Mouse (Mus musculus): ENCODE data around the gene Cdhr3.

Cdhr3 gene

GRCm38 (mm10) chr12:33040811-33041210, 51.9 kb downstream of the Cdhr3 start:
- no peak for TF ChIP-seq NANOG (IDR thresholded peaks at IDR 0.05; ENCODE audit: borderline replicate concordance, low read length)
- TF ChIP-seq CTCF (conservative IDR thresholded peaks at IDR 0.05; ENCODE audit: low read length): no peak
- no peak for TF ChIP-seq POU5F1 (IDR thresholded peaks at IDR 0.05; ENCODE audit: borderline replicate concordance, low read length)
- H3K9me3 ChIP-seq (ENCODE audit: low read length): no peaks in the 10 kb centered on the region
- H3K36me3 ChIP-seq (ENCODE audit: insufficient read depth, low read length): no peaks in the 10 kb centered on the region
- peaks cover 13% of the 10 kb centered on the region for H3K27me3 ChIP-seq (ENCODE audit: insufficient read depth, low read length)
- no peak overlapping the region for H3K4me3 ChIP-seq (replicated peaks; ENCODE audit: low read length)
- peaks cover 6% of the 10 kb centered on the region for H3K4me1 ChIP-seq (replicated peaks; ENCODE audit: low read depth, low read length)

GRCm38 (mm10) chr12:33038676-33039075, 54.0 kb downstream of the Cdhr3 start:
- Histone ChIP-seq H3K4me3 (replicated peaks; ENCODE audit: low read length) (no peak overlapping the region), H3K9me3 (ENCODE audit: low read length) (no peaks in the 10 kb centered on the region), H3K27me3 (ENCODE audit: insufficient read depth, low read length) (peaks cover 24% of the 10 kb centered on the region), H3K4me1 (replicated peaks; ENCODE audit: low read depth, low read length) (peaks cover 20% of the 10 kb centered on the region), H3K36me3 (ENCODE audit: insufficient read depth, low read length) (no peaks in the 10 kb centered on the region)
- TF ChIP-seq POU5F1 (IDR thresholded peaks at IDR 0.05; ENCODE audit: borderline replicate concordance, low read length) (no peak), CTCF (conservative IDR thresholded peaks at IDR 0.05; ENCODE audit: low read length) (no peak), NANOG (IDR thresholded peaks at IDR 0.05; ENCODE audit: borderline replicate concordance, low read length) (no peak)

GRCm38 (mm10) chr12:33035719-33036521, 56.8 kb downstream of the Cdhr3 start:
- Histone ChIP-seq H3K36me3 (ENCODE audit: insufficient read depth, low read length) (no peaks in the 10 kb centered on the region), H3K27me3 (ENCODE audit: insufficient read depth, low read length) (peaks cover 46% of the 10 kb centered on the region), H3K4me1 (replicated peaks; ENCODE audit: low read depth, low read length) (peaks cover 20% of the 10 kb centered on the region), H3K9me3 (ENCODE audit: low read length) (no peaks in the 10 kb centered on the region), H3K4me3 (replicated peaks; ENCODE audit: low read length) (peak overlapping the region; percentile 23; the same call in 1 of the 2 replicates)
- TF ChIP-seq POU5F1 (IDR thresholded peaks at IDR 0.05; ENCODE audit: borderline replicate concordance, low read length): no peak
- no peak for TF ChIP-seq NANOG (IDR thresholded peaks at IDR 0.05; ENCODE audit: borderline replicate concordance, low read length)
- TF ChIP-seq CTCF (conservative IDR thresholded peaks at IDR 0.05; ENCODE audit: low read length): no peak

GRCm38 (mm10) chr12:33035089-33035718, 57.5 kb downstream of the Cdhr3 start:
- Histone ChIP-seq H3K36me3 (ENCODE audit: insufficient read depth, low read length) (no peaks in the 10 kb centered on the region), H3K27me3 (ENCODE audit: insufficient read depth, low read length) (peaks cover 52% of the 10 kb centered on the region), H3K4me1 (replicated peaks; ENCODE audit: low read depth, low read length) (peaks cover 20% of the 10 kb centered on the region), H3K4me3 (replicated peaks; ENCODE audit: low read length) (peak overlapping the region; percentile 23; the same call in 1 of the 2 replicates), H3K9me3 (ENCODE audit: low read length) (no peaks in the 10 kb centered on the region)
- TF ChIP-seq POU5F1 (IDR thresholded peaks at IDR 0.05; ENCODE audit: borderline replicate concordance, low read length): no peak
- TF ChIP-seq CTCF (conservative IDR thresholded peaks at IDR 0.05; ENCODE audit: low read length): no peak
- no peak for TF ChIP-seq NANOG (IDR thresholded peaks at IDR 0.05; ENCODE audit: borderline replicate concordance, low read length)

- Histone ChIP-seq H3K36me3 (ENCODE audit: insufficient read depth, low read length) (no peaks in the 10 kb centered on the region), H3K4me3 (replicated peaks; ENCODE audit: low read length) (no peak overlapping the region), H3K27me3 (ENCODE audit: insufficient read depth, low read length) (peaks cover 59% of the 10 kb centered on the region), H3K4me1 (replicated peaks; ENCODE audit: low read depth, low read length) (peaks cover 20% of the 10 kb centered on the region), H3K9me3 (ENCODE audit: low read length) (no peaks in the 10 kb centered on the region)
- no peak for TF ChIP-seq CTCF (conservative IDR thresholded peaks at IDR 0.05; ENCODE audit: low read length)
- TF ChIP-seq NANOG (IDR thresholded peaks at IDR 0.05; ENCODE audit: borderline replicate concordance, low read length): no peak
- TF ChIP-seq POU5F1 (IDR thresholded peaks at IDR 0.05; ENCODE audit: borderline replicate concordance, low read length): no peak
These were observed 58.2 kb downstream of the Cdhr3 start for GRCm38 (mm10) chr12:33034343-33035088.

GRCm38 (mm10) chr12:33033221-33033620, 59.5 kb downstream of the Cdhr3 start:
- TF ChIP-seq NANOG (IDR thresholded peaks at IDR 0.05; ENCODE audit: borderline replicate concordance, low read length): no peak
- no peak for TF ChIP-seq POU5F1 (IDR thresholded peaks at IDR 0.05; ENCODE audit: borderline replicate concordance, low read length)
- TF ChIP-seq CTCF (conservative IDR thresholded peaks at IDR 0.05; ENCODE audit: low read length): no peak
- Histone ChIP-seq H3K4me1 (replicated peaks; ENCODE audit: low read depth, low read length) (peaks cover 31% of the 10 kb centered on the region), H3K4me3 (replicated peaks; ENCODE audit: low read length) (no peak overlapping the region), H3K9me3 (ENCODE audit: low read length) (no peaks in the 10 kb centered on the region), H3K27me3 (ENCODE audit: insufficient read depth, low read length) (peaks cover 67% of the 10 kb centered on the region), H3K36me3 (ENCODE audit: insufficient read depth, low read length) (no peaks in the 10 kb centered on the region)

GRCm38 (mm10) chr12:33030589-33030988, 62.1 kb downstream of the Cdhr3 start:
- TF ChIP-seq NANOG (IDR thresholded peaks at IDR 0.05; ENCODE audit: borderline replicate concordance, low read length) (no peak), POU5F1 (IDR thresholded peaks at IDR 0.05; ENCODE audit: borderline replicate concordance, low read length) (no peak), CTCF (conservative IDR thresholded peaks at IDR 0.05; ENCODE audit: low read length) (no peak)

GRCm38 (mm10) chr12:33030066-33030465, 62.6 kb downstream of the Cdhr3 start:
- no peaks in the 10 kb centered on the region for H3K9me3 ChIP-seq (ENCODE audit: low read length)
- H3K4me1 ChIP-seq (replicated peaks; ENCODE audit: low read depth, low read length): peaks cover 27% of the 10 kb centered on the region
- no peak for TF ChIP-seq NANOG (IDR thresholded peaks at IDR 0.05; ENCODE audit: borderline replicate concordance, low read length)
- TF ChIP-seq CTCF (conservative IDR thresholded peaks at IDR 0.05; ENCODE audit: low read length): no peak
- peaks cover 69% of the 10 kb centered on the region for H3K27me3 ChIP-seq (ENCODE audit: insufficient read depth, low read length)
- no peak overlapping the region for H3K4me3 ChIP-seq (replicated peaks; ENCODE audit: low read length)
- no peaks in the 10 kb centered on the region for H3K36me3 ChIP-seq (ENCODE audit: insufficient read depth, low read length)

More at GRCm38 (mm10) chr12:33030589-33030988, 62.1 kb downstream of the Cdhr3 start:
- no peaks in the 10 kb centered on the region for H3K36me3 ChIP-seq (ENCODE audit: insufficient read depth, low read length)
- no peaks in the 10 kb centered on the region for H3K9me3 ChIP-seq (ENCODE audit: low read length)
- peaks cover 74% of the 10 kb centered on the region for H3K27me3 ChIP-seq (ENCODE audit: insufficient read depth, low read length)
- H3K4me3 ChIP-seq (replicated peaks; ENCODE audit: low read length): no peak overlapping the region
- peaks cover 32% of the 10 kb centered on the region for H3K4me1 ChIP-seq (replicated peaks; ENCODE audit: low read depth, low read length)
